Mouse (Mus musculus) myocyte (in vitro differentiated cells): ENCODE results near the gene Mrpl34. TPM values are rescaled to one million over a fixed set of nuclear protein-coding genes. Genes with fewer than 3 reads are reported as not detected.

Source experiments
- H3K27me3 ChIP-seq: one replicate; pipeline ENCODE4 v1.6.1; 2011; ENCODE audit not compliant: control insufficient read depth, insufficient read depth, insufficient read length
- H3K36me3 ChIP-seq: one replicate; pipeline ENCODE4 v1.6.1; 2011; ENCODE audit not compliant: control insufficient read depth, insufficient read depth
- H3K4me2 ChIP-seq: one replicate; pipeline ENCODE4 v1.6.1; 2011; ENCODE audit warnings: low read depth, control low read depth
- H3K4me3 ChIP-seq: one replicate; pipeline ENCODE4 v1.5.1; 2011; ENCODE audit warnings: mild to moderate bottlenecking, control low read depth, moderate library complexity
- H3K79me2 ChIP-seq: one replicate; pipeline ENCODE4 v1.6.1; 2011; ENCODE audit not compliant: control insufficient read depth, insufficient read depth
- H3ac ChIP-seq: one replicate; pipeline ENCODE4 v1.6.1; 2011; ENCODE audit not compliant: control insufficient read depth, insufficient read length
- CEBPB ChIP-seq: IDR thresholded peaks from 2 replicates; pipeline ENCODE4 v1.6.1; 2011; ENCODE audit warnings: mild to moderate bottlenecking, moderate library complexity; ENCODE audit not compliant: poor library complexity, insufficient read depth, severe bottlenecking
- E2F4 ChIP-seq: IDR thresholded peaks from one replicate; pipeline ENCODE4 v1.6.1; 2011; ENCODE audit warnings: mild to moderate bottlenecking, control low read depth, moderate library complexity; ENCODE audit not compliant: insufficient read depth
- MAX ChIP-seq: IDR thresholded peaks from one replicate; pipeline ENCODE4 v1.6.1; 2011; ENCODE audit warnings: low read depth, mild to moderate bottlenecking, control low read depth
- MYOD1 ChIP-seq, 3 experiments: IDR thresholded peaks; one replicate each; pipeline ENCODE4 v1.6.1; 2011; ENCODE audit warnings: control low read depth in 2 of 3, low read depth in 2 of 3, mild to moderate bottlenecking in 2 of 3, moderate library complexity in 1 of 3; ENCODE audit not compliant: insufficient read length in 2 of 3, control insufficient read depth in 1 of 3
- MYOG ChIP-seq, 3 experiments: IDR thresholded peaks; one replicate each; pipeline ENCODE4 v1.6.1; 2011; ENCODE audit warnings: control low read depth in 2 of 3, low read depth in 2 of 3, mild to moderate bottlenecking in 2 of 3; ENCODE audit not compliant: insufficient read length in 2 of 3, control insufficient read depth in 1 of 3, insufficient read depth in 1 of 3
- POLR2A ChIP-seq: IDR thresholded peaks from one replicate; pipeline ENCODE4 v1.6.1; 2011; ENCODE audit warnings: low read depth, mild to moderate bottlenecking, control low read depth, moderate library complexity; ENCODE audit not compliant: insufficient read length
- POLR2AphosphoS2 ChIP-seq: IDR thresholded peaks from one replicate; pipeline ENCODE4 v1.6.1; 2011; ENCODE audit warnings: low read depth, control low read depth; ENCODE audit not compliant: insufficient read length
- REST ChIP-seq: IDR thresholded peaks from one replicate; pipeline ENCODE4 v1.6.1; 2011; ENCODE audit warnings: mild to moderate bottlenecking, control low read depth, moderate library complexity; ENCODE audit not compliant: insufficient read depth, insufficient read length
- SRF ChIP-seq: IDR thresholded peaks from one replicate; pipeline ENCODE4 v1.6.1; 2011; ENCODE audit warnings: low read depth; ENCODE audit not compliant: control insufficient read depth, insufficient read length
- TCF12 ChIP-seq: IDR thresholded peaks from one replicate; pipeline ENCODE4 v1.6.1; 2011; ENCODE audit warnings: mild to moderate bottlenecking, control low read depth; ENCODE audit not compliant: poor library complexity, insufficient read depth, severe bottlenecking
- TCF3 ChIP-seq: IDR thresholded peaks from one replicate; pipeline ENCODE4 v1.6.1; 2011; ENCODE audit warnings: low read depth, control low read depth; ENCODE audit not compliant: insufficient read length
- USF1 ChIP-seq: IDR thresholded peaks from one replicate; pipeline ENCODE4 v1.6.1; 2011; ENCODE audit warnings: low read depth, mild to moderate bottlenecking, control low read depth, moderate library complexity
- polyA plus RNA-seq: library from polyadenylated mRNA; unstranded; fragments of >200 nt; fragmentation: generic; extraction: Trizol; gene quantifications from one replicate; pipeline ENCODE4 v1.2.1, GENCODE M21; 2012; ENCODE audit warnings: missing spikeins

The Mrpl34 gene
- polyA plus RNA-seq, 1 experiment = 79.0 TPM

- Histone ChIP-seq H3ac (peak overlapping the region; percentile 71), H3K36me3 (peaks cover 5% of the 10 kb centered on the region), H3K4me2 (peak overlapping the region; percentile 61), H3K79me2 (peaks cover 9% of the 10 kb centered on the region), H3K4me3 (no peak overlapping the region), H3K27me3 (no peaks in the 10 kb centered on the region)
- no peak for TF ChIP-seq TCF12
- no peak for TF ChIP-seq TCF3
- TF ChIP-seq POLR2AphosphoS2 = peak; percentile 71
- TF ChIP-seq MYOD1 (IDR thresholded peaks at IDR 0.05; ENCODE audit: control insufficient read depth in 1 of 3, insufficient read length in 2 of 3, low read depth in 2 of 3) = no peak
- TF ChIP-seq REST = no peak
These were observed 10.9 kb downstream of the Mrpl34 start for GRCm38 (mm10) chr8:71475702-71476075.

DNA sequence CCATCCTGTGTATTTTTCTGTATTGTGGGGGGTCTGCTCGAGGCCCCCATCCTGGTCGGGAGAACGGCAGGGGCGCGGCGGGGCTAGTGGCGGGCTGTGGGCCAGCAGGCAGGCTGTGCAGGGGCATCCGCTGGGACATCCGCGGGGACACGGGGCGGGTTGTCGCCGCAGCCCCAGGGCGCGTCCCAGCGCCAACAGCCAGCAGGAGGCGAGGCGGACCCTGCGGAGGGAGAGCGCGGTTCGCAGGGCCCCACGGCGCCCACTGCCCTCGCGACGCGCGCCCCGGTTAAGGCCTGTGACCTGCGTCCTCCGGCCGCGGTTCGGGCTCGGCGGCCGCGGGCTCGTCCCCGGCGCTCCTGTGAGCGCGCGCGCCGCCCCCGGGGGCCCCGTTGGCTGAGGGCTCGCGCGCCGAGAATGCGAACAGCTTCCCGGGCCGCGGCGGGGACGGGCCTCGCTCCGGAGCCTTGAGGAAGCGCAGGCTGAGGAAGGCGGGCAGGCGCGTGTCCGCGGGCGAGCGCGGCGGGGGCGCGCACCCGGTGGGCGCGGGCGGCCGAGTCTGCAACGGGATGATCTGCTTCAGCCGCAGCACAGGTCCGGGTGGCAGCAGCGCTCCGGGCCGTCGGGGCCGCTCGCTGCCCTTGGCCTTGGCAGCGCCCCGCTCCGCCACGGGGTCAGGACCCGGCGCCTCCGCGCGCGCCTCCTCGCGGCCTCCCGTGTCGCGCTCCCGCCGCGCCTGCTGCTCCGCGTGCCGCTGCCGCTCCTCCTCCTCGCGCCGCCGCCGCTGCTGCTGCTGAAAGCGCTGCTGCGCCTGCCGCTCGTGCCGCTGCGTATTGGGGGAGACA lies 11.6 kb downstream of the Mrpl34 start:
- Histone ChIP-seq H3K4me2 (peak overlapping the region; percentile 61), H3K36me3 (peaks cover 5% of the 10 kb centered on the region)
- TF ChIP-seq MYOG (IDR thresholded peaks at IDR 0.05; ENCODE audit: control insufficient read depth in 1 of 3, insufficient read depth in 1 of 3, insufficient read length in 2 of 3, low read depth in 2 of 3) = peak in 1 of 3 experiments; percentile 1
- peak in 1 of 3 experiments; percentile 58 for TF ChIP-seq MYOD1 (IDR thresholded peaks at IDR 0.05; ENCODE audit: control insufficient read depth in 1 of 3, insufficient read length in 2 of 3, low read depth in 2 of 3)
- TF ChIP-seq CEBPB = no peak
- peak; percentile 83 for TF ChIP-seq POLR2AphosphoS2
- TF ChIP-seq POLR2A = peak; percentile 48

DNA sequence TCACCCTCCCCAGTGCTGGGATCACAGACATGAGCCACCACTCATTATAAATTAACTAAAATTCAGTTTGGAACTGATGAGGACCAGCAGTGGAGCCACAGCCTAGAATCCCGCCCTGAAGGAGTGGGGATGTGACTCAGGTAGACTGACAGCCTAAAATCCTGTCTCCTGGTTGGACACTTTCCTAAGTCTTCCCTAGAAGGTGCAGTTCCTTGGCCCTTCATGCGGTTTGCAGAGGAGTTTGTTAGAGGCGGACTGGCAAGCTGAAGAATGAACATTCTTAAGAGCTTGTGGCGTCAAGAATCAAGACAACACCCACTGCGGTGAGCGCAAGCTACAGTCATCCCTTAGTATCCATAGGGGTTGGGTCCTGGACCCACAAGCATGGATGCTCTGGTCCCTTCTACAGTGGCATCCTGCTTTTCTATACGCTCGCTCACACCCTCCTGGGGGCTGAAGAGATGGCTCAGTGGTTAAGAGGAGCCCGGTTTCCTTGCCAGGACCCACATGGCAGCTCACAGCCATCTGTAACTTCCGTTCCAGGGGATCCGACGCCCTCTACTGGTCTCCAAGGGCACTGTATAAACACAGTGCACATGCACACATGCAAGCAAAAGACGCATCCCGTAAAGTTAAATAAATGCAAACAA lies 12.6 kb downstream of the Mrpl34 start:
- no peak overlapping the region for H3K4me3 ChIP-seq
- H3K79me2 ChIP-seq = no peaks in the 10 kb centered on the region
- peak overlapping the region; percentile 71 for H3ac ChIP-seq
- peaks cover under 1% of the 10 kb centered on the region for H3K36me3 ChIP-seq
- H3K27me3 ChIP-seq = no peaks in the 10 kb centered on the region
- TF ChIP-seq TCF12 = no peak
- TF ChIP-seq E2F4 = no peak
- TF ChIP-seq MYOD1 (IDR thresholded peaks at IDR 0.05; ENCODE audit: control insufficient read depth in 1 of 3, insufficient read length in 2 of 3, low read depth in 2 of 3) = no peak
- no peak for TF ChIP-seq TCF3
- no peak for TF ChIP-seq CEBPB
- TF ChIP-seq POLR2A = no peak
- no peak for TF ChIP-seq SRF
- TF ChIP-seq USF1 = no peak
- no peak for TF ChIP-seq POLR2AphosphoS2
- no peak for TF ChIP-seq MYOG (IDR thresholded peaks at IDR 0.05; ENCODE audit: control insufficient read depth in 1 of 3, insufficient read depth in 1 of 3, insufficient read length in 2 of 3, low read depth in 2 of 3)
- no peak for TF ChIP-seq MAX
- no peak for TF ChIP-seq REST
- peak overlapping the region; percentile 57 for H3K4me2 ChIP-seq

More for the DNA sequence above, 11.6 kb downstream of the Mrpl34 start:
- H3ac ChIP-seq = peak overlapping the region; percentile 71
- no peaks in the 10 kb centered on the region for H3K27me3 ChIP-seq
- H3K79me2 ChIP-seq = peaks cover 4% of the 10 kb centered on the region
- no peak overlapping the region for H3K4me3 ChIP-seq

DNA sequence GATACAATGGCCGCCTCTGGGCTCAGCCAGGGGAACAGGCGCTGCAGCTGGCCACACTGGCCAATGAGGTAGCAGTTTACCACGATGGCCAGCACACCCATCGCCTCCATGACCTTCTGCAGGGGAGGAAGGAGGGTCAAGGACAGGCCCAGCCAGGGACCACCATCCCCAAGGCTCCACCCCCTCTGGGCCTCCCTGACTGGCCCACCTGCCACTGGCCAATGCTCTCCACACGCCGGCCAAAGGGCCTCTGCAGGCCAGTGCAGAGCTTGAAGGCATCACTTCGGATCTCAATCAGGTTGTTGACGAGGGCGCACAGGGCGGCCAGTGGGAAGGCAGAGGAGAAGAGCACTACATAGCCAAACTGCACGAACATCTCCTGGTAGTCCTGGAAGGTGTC lies 14.2 kb downstream of the Mrpl34 start:
- Histone ChIP-seq H3K4me2 (no peak overlapping the region), H3K4me3 (no peak overlapping the region), H3K27me3 (no peaks in the 10 kb centered on the region), H3ac (no peak overlapping the region), H3K79me2 (no peaks in the 10 kb centered on the region), H3K36me3 (no peaks in the 10 kb centered on the region)
- TF ChIP-seq POLR2A (no peak), CEBPB (no peak), E2F4 (no peak), TCF3 (no peak), TCF12 (no peak), POLR2AphosphoS2 (no peak), MAX (no peak), MYOG (IDR thresholded peaks at IDR 0.05; ENCODE audit: control insufficient read depth in 1 of 3, insufficient read depth in 1 of 3, insufficient read length in 2 of 3, low read depth in 2 of 3) (no peak), SRF (no peak), REST (no peak), MYOD1 (IDR thresholded peaks at IDR 0.05; ENCODE audit: control insufficient read depth in 1 of 3, insufficient read length in 2 of 3, low read depth in 2 of 3) (no peak), USF1 (no peak)

DNA sequence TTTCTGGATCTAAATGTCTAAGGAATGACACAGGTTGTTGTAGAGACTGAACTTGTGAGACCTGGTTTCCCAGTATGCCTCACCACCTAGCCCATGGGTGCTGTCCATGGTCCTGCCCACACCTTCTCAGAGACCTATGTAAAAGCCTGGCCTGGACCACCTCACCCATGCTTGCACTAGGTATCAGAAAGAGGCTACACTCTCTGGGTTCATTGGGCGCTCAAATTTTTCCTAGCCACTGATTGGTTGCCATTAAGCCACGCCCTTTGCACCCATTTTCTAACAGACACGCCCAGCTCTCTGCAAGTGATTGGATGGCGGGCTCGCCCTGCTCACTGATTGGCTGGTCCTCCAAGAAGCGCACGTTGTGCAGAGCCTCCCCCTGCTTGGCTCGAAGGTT lies 19.2 kb downstream of the Mrpl34 start:
- TF ChIP-seq TCF3 (no peak), POLR2AphosphoS2 (no peak), MYOG (IDR thresholded peaks at IDR 0.05; ENCODE audit: control insufficient read depth in 1 of 3, insufficient read depth in 1 of 3, insufficient read length in 2 of 3, low read depth in 2 of 3) (no peak), SRF (no peak), USF1 (no peak), POLR2A (no peak), REST (peak; percentile 85), TCF12 (no peak)
- Histone ChIP-seq H3K27me3 (no peaks in the 10 kb centered on the region), H3K4me2 (no peak overlapping the region), H3K79me2 (no peaks in the 10 kb centered on the region), H3ac (no peak overlapping the region), H3K36me3 (no peaks in the 10 kb centered on the region), H3K4me3 (no peak overlapping the region)
